Mouse (Mus musculus): ENCODE measurements around the gene Meis1. TPM values are rescaled to one million over a fixed set of nuclear protein-coding genes. Genes with fewer than 3 reads are reported as not detected.

The Meis1 gene
- total RNA-seq, 1 experiment, result 6.2 TPM

DNA sequence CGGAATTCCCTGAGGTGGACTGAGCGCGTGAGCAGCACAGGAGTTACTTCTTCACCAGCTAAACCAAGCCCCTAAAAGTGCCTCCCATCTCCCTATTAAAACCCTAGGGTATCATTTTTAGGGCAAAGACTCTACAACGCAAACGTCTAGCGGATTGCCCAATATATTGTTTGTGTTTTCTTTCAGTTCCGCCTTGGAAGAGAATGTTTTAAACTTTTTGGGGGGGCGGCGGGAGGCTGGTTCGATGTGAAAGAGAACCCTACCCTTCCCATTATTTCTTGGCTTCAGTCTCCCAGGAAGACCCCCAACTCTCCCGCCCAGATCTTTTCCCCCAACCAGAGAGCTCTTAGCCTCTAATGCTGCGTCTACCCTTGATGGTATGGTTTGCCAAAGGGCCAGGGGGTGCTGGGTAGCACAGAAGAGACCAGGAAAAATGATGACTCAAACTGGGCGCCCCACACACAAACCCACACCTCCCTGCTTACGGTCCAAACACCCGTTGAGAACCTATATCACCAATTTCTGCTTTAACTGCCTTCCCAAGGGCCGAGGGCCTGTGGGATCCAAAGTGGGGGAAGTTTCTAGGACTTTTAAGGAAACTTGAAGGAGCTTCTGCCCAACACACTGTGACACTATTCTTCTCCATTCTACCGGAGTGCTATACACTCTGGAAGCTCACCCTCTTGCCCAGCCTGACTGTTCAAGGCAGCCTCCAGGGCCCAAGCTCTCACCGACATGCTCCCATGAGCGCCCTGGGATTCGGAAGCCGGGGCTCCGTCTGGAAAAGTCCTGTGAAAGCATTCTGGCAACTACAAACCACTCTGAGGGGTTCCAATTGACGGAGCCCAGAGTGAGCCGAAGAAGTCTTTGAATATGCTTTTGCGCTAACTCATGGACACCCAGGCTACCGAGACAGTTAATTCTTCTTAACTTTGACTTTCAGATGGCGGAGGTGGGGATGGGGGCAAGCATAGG is 142.6 kb downstream of the Meis1 start:
- H3K9me3 ChIP-seq (ENCODE audit: control insufficient read depth, insufficient read depth, low read depth, low read length), result no peaks in the 10 kb centered on the region
- no peak overlapping the region for H3K27ac ChIP-seq (ENCODE audit: insufficient read depth, low read depth, low read length, poor library complexity, severe bottlenecking)
- no peak for DNase-seq (ENCODE audit: low read depth, low spot score)
- no peak for TF ChIP-seq ZNF384 (IDR thresholded peaks at IDR 0.05; ENCODE audit: low read depth, low read length)
- TF ChIP-seq ZC3H11A (IDR thresholded peaks at IDR 0.05; ENCODE audit: borderline replicate concordance, low read depth, low read length), result no peak
- TF ChIP-seq CHD2 (IDR thresholded peaks at IDR 0.05; ENCODE audit: low read depth, low read length), result no peak
- TF ChIP-seq HCFC1 (IDR thresholded peaks at IDR 0.05; ENCODE audit: borderline replicate concordance, insufficient read depth, low read length), result no peak
- no peak for TF ChIP-seq MAFK (IDR thresholded peaks at IDR 0.05; ENCODE audit: insufficient read depth, low read depth, low read length)
- 0 out of 4 replicates have a peak, but pooled peaks cover 0 to 1% of the 10 kb centered on the region in 2 experiments for H3K4me1 ChIP-seq (ENCODE audit: control insufficient read depth in 2 of 2, insufficient read depth in 2 of 2, low read length in 2 of 2, poor library complexity in 1 of 2)
- H3K4me3 ChIP-seq (ENCODE audit: insufficient read depth in 1 of 2, low read depth in 1 of 2, low read length in 2 of 2, poor library complexity in 1 of 2, severe bottlenecking in 1 of 2), result 0 out of 4 replicates have a peak overlapping the region, but pooled peaks have one; percentile 63 to 65
- H3K9ac ChIP-seq (ENCODE audit: insufficient read depth, low read depth, low read length, poor library complexity, severe bottlenecking), result no peak overlapping the region
- no peaks in the 10 kb centered on the region for H3K36me3 ChIP-seq (ENCODE audit: control insufficient read depth, insufficient read depth, low read length, poor library complexity, severe bottlenecking)
- in situ Hi-C loops (cut with MboI; ENCODE audit: low sequenced_read_pairs in 2 of 2, unreplicated experiment in 2 of 2), result no loop called here

GRCm38 (mm10) chr11:18875001-18875902 is 143.5 kb downstream of the Meis1 start:
- in situ Hi-C loops (cut with MboI; ENCODE audit: low sequenced_read_pairs in 2 of 2, unreplicated experiment in 2 of 2), result no loop called here
- no peak for DNase-seq (ENCODE audit: low read depth, low spot score)
- TF ChIP-seq MAFK (IDR thresholded peaks at IDR 0.05; ENCODE audit: insufficient read depth, low read depth, low read length), result no peak
- no peak for TF ChIP-seq ZNF384 (IDR thresholded peaks at IDR 0.05; ENCODE audit: low read depth, low read length)
- TF ChIP-seq CHD2 (IDR thresholded peaks at IDR 0.05; ENCODE audit: low read depth, low read length), result no peak
- TF ChIP-seq HCFC1 (IDR thresholded peaks at IDR 0.05; ENCODE audit: borderline replicate concordance, insufficient read depth, low read length), result no peak
- no peak for TF ChIP-seq ZC3H11A (IDR thresholded peaks at IDR 0.05; ENCODE audit: borderline replicate concordance, low read depth, low read length)
- Histone ChIP-seq H3K36me3 (ENCODE audit: control insufficient read depth, insufficient read depth, low read length, poor library complexity, severe bottlenecking) (no peaks in the 10 kb centered on the region), H3K9ac (ENCODE audit: insufficient read depth, low read depth, low read length, poor library complexity, severe bottlenecking) (no peak overlapping the region), H3K27ac (ENCODE audit: insufficient read depth, low read depth, low read length, poor library complexity, severe bottlenecking) (no peak overlapping the region), H3K9me3 (ENCODE audit: control insufficient read depth, insufficient read depth, low read depth, low read length) (no peaks in the 10 kb centered on the region), H3K4me1 (ENCODE audit: control insufficient read depth in 2 of 2, insufficient read depth in 2 of 2, low read length in 2 of 2, poor library complexity in 1 of 2) (0 out of 4 replicates have a peak, but pooled peaks cover 0 to 1% of the 10 kb centered on the region in 2 experiments), H3K4me3 (ENCODE audit: insufficient read depth in 1 of 2, low read depth in 1 of 2, low read length in 2 of 2, poor library complexity in 1 of 2, severe bottlenecking in 1 of 2) (no peak overlapping the region)

GRCm38 (mm10) chr11:18874278-18875000 is 144.3 kb downstream of the Meis1 start:
- H3K4me3 ChIP-seq (ENCODE audit: insufficient read depth in 1 of 2, low read depth in 1 of 2, low read length in 2 of 2, poor library complexity in 1 of 2, severe bottlenecking in 1 of 2), result no peak overlapping the region
- no peak overlapping the region for H3K9ac ChIP-seq (ENCODE audit: insufficient read depth, low read depth, low read length, poor library complexity, severe bottlenecking)
- in situ Hi-C loops (cut with MboI; ENCODE audit: low sequenced_read_pairs in 2 of 2, unreplicated experiment in 2 of 2), result loop anchor here (5.0 kb wide), 1 partner anchor 143 kb away; the partner anchor contains the start of gene Meis1 (in 2 of the 2)

More at GRCm38 (mm10) chr11:18874278-18875000, 144.3 kb downstream of the Meis1 start:
- Histone ChIP-seq H3K4me1 (ENCODE audit: control insufficient read depth in 2 of 2, insufficient read depth in 2 of 2, low read length in 2 of 2, poor library complexity in 1 of 2) (0 out of 4 replicates have a peak, but pooled peaks cover 0 to 1% of the 10 kb centered on the region in 2 experiments), H3K9me3 (ENCODE audit: control insufficient read depth, insufficient read depth, low read depth, low read length) (no peaks in the 10 kb centered on the region), H3K27ac (ENCODE audit: insufficient read depth, low read depth, low read length, poor library complexity, severe bottlenecking) (no peak overlapping the region), H3K36me3 (ENCODE audit: control insufficient read depth, insufficient read depth, low read length, poor library complexity, severe bottlenecking) (no peaks in the 10 kb centered on the region)
- DNase-seq (ENCODE audit: low read depth, low spot score), result no peak
- TF ChIP-seq ZNF384 (IDR thresholded peaks at IDR 0.05; ENCODE audit: low read depth, low read length), result no peak
- TF ChIP-seq ZC3H11A (IDR thresholded peaks at IDR 0.05; ENCODE audit: borderline replicate concordance, low read depth, low read length), result no peak
- no peak for TF ChIP-seq CHD2 (IDR thresholded peaks at IDR 0.05; ENCODE audit: low read depth, low read length)
- TF ChIP-seq HCFC1 (IDR thresholded peaks at IDR 0.05; ENCODE audit: borderline replicate concordance, insufficient read depth, low read length), result no peak
- no peak for TF ChIP-seq MAFK (IDR thresholded peaks at IDR 0.05; ENCODE audit: insufficient read depth, low read depth, low read length)

Data from ES-E14 (cell line).